In genomic region chr1:162224817-162225605, GRCm38 (mm10) we compare ENCODE assay signal across 15 mouse cellular contexts.
DNase-seq lines count a peak whose midpoint lies in the region; ATAC-seq lines count a peak whose summit lies in the region.
"Had no signal": no experiment of that assay in that cellular context is flagged by ENCODE, and none has a peak within 500 bp of the region (broad histone marks: within the 10 kb centered on the region; RNA-seq: fewer than 3 reads in every experiment).

No protein-coding gene starts in this region.

- peak overlapping the region; percentile 73 for H3K27ac ChIP-seq in lung, embryonic 16.5 days (ENCODE audit: low read length)
- H3K27ac ChIP-seq in intestine, embryonic 15.5 days, result peak overlapping the region; percentile 58; the same call in 1 of the 2 replicates
- H3K27ac ChIP-seq in stomach, embryonic 16.5 days (ENCODE audit: low read length), result peak overlapping the region; percentile 73
- H3K27ac ChIP-seq: forebrain, embryonic 10.5 days; left cerebral cortex, adult 2 months; liver, embryonic 13.5 days had no signal

- peak; percentile 58 for DNase-seq in heart, adult 11 months
- DNase-seq in heart, postnatal 10 days, result no peak
- DNase-seq in lung, postnatal 14 days, result no peak
- no peak for DNase-seq in right cerebral cortex, postnatal 36 days (ENCODE audit: low spot score in 2 of 2)
- no peak for DNase-seq in gastrocnemius, postnatal 14 days
- DNase-seq: adrenal gland, adult 2 months; cerebellum, postnatal 10 days; gastrocnemius, postnatal 25 days; kidney, postnatal 36 days; liver, embryonic 13.5 days had no signal

- intact Hi-C loops in heart, postnatal 10 days (cut with DNase I), result loop anchor here (5.0 kb wide), 1 partner anchor 87 kb away; no protein-coding TSS in a partner anchor
- intact Hi-C loops in gastrocnemius, postnatal 14 days (cut with DNase I; ENCODE audit: low total_unique reads), result no loop called here

- H3K4me2 ChIP-seq in lung, embryonic 16.5 days (ENCODE audit: low read depth, low read length), result no peak overlapping the region
- no peak overlapping the region for H3K4me2 ChIP-seq in intestine, embryonic 15.5 days (replicated peaks)
- no peak overlapping the region for H3K4me2 ChIP-seq in stomach, embryonic 16.5 days (ENCODE audit: low read depth, low read length)
- H3K4me2 ChIP-seq: liver, embryonic 13.5 days had no signal

- H3K9ac ChIP-seq in lung, embryonic 16.5 days (ENCODE audit: low read length), result no peak overlapping the region
- no peak overlapping the region for H3K9ac ChIP-seq in intestine, embryonic 15.5 days
- peak overlapping the region; percentile 55 for H3K9ac ChIP-seq in stomach, embryonic 16.5 days (ENCODE audit: low read length)
- H3K9ac ChIP-seq: liver, embryonic 13.5 days had no signal

- WGBS in lung, embryonic 16.5 days, result 33% methylated on average over 10 of the region's 10 CpGs
- 46% methylated on average over 10 of the region's 10 CpGs for WGBS in intestine, embryonic 15.5 days
- WGBS in stomach, embryonic 16.5 days, result 38% methylated on average over 10 of the region's 10 CpGs

- no peaks in the 10 kb centered on the region for H3K9me3 ChIP-seq in lung, embryonic 16.5 days (ENCODE audit: control insufficient read depth, low read length)
- no peaks in the 10 kb centered on the region for H3K9me3 ChIP-seq in intestine, embryonic 15.5 days
- no peaks in the 10 kb centered on the region for H3K9me3 ChIP-seq in stomach, embryonic 16.5 days (replicated peaks; ENCODE audit: control insufficient read depth, low read length)
- H3K9me3 ChIP-seq: forebrain, embryonic 10.5 days; liver, embryonic 13.5 days had no signal

- no peak overlapping the region for H3K4me3 ChIP-seq in lung, embryonic 16.5 days (ENCODE audit: low read length)
- H3K4me3 ChIP-seq in intestine, embryonic 15.5 days (replicated peaks), result no peak overlapping the region
- H3K4me3 ChIP-seq in stomach, embryonic 16.5 days (replicated peaks; ENCODE audit: low read length), result no peak overlapping the region
- H3K4me3 ChIP-seq: forebrain, embryonic 10.5 days; left cerebral cortex, adult 2 months; liver, embryonic 13.5 days had no signal

- ATAC-seq in lung, embryonic 16.5 days (ENCODE audit: low read depth), result peak; percentile 71
- ATAC-seq in intestine, embryonic 15.5 days, result 0 out of 2 replicates have a peak, but pooled peaks have one; percentile 39
- ATAC-seq in stomach, embryonic 16.5 days (ENCODE audit: insufficient read depth, low FRiP score), result peak; percentile 58; the same call in 1 of the 2 replicates

- no peaks in the 10 kb centered on the region for H3K36me3 ChIP-seq in lung, embryonic 16.5 days (ENCODE audit: control insufficient read depth, insufficient read depth, low read length)
- no peaks in the 10 kb centered on the region for H3K36me3 ChIP-seq in intestine, embryonic 15.5 days
- H3K36me3 ChIP-seq in stomach, embryonic 16.5 days (ENCODE audit: control insufficient read depth, insufficient read depth, low read length), result no peaks in the 10 kb centered on the region
- H3K36me3 ChIP-seq: forebrain, embryonic 10.5 days; liver, embryonic 13.5 days had no signal

- no peaks in the 10 kb centered on the region for H3K27me3 ChIP-seq in lung, embryonic 16.5 days (ENCODE audit: control insufficient read depth, insufficient read depth, low read depth, low read length)
- H3K27me3 ChIP-seq in intestine, embryonic 15.5 days (replicated peaks), result no peaks in the 10 kb centered on the region
- no peaks in the 10 kb centered on the region for H3K27me3 ChIP-seq in stomach, embryonic 16.5 days (ENCODE audit: control insufficient read depth, insufficient read depth, low read length)
- H3K27me3 ChIP-seq: liver, embryonic 13.5 days had no signal

- H3K4me1 ChIP-seq in lung, embryonic 16.5 days (replicated peaks; ENCODE audit: control insufficient read depth, insufficient read depth, low read length), result peaks cover 13% of the 10 kb centered on the region
- H3K4me1 ChIP-seq in intestine, embryonic 15.5 days (replicated peaks), result peaks cover 5% of the 10 kb centered on the region; the same call in 1 of the 2 replicates
- peaks cover 6% of the 10 kb centered on the region; the same call in 1 of the 2 replicates for H3K4me1 ChIP-seq in stomach, embryonic 16.5 days (ENCODE audit: control insufficient read depth, insufficient read depth, low read length)
- H3K4me1 ChIP-seq: liver, embryonic 13.5 days had no signal
